Mouse (Mus musculus) thymus, postnatal 4 days (tissue): Measurements from ENCODE around the gene Ctnna3.
A peak's percentile ranks its signal among the peaks of the same experiment; 100 is the strongest.
"Not testable (repeated sequence)": the region's sequence is repeated elsewhere in the genome, so short reads cannot be mapped to it uniquely, and the experiment has no call there.

Source experiments
- DNase-seq: peaks from one replicate; pipeline ENCODE4 v3.0.0; 2021

Gene Ctnna3

DNA sequence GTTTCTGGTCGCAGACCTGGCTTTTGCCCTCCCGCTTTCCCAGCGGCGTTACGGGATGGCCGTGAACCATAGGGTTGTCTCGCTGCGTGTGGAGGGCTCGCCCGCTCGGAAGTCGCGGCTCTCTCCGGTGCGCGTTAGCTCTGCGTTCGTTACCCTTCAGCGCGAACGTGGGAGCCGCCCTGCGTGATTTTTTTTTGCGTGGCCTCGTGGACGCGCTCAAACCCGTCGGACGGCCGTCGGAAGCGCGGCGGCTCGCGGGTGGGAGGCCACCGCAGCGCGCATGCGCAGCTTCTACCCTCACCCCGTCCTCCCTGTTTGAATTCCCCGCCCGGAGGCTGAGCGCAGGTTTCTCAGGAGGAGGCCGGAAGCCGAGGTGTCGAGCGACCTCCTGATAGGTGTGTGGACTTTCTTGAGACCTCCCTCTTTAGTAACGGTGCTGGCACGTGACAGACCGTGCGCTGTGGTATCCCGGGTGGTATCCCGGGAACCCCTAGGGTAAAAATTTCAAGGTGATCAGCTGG, at the start of gene Ctnna3:
Ctnna3 (plus strand) TSS at position 314 of the 521 bp plus-strand sequence.
- peak; percentile 92 for DNase-seq

DNA sequence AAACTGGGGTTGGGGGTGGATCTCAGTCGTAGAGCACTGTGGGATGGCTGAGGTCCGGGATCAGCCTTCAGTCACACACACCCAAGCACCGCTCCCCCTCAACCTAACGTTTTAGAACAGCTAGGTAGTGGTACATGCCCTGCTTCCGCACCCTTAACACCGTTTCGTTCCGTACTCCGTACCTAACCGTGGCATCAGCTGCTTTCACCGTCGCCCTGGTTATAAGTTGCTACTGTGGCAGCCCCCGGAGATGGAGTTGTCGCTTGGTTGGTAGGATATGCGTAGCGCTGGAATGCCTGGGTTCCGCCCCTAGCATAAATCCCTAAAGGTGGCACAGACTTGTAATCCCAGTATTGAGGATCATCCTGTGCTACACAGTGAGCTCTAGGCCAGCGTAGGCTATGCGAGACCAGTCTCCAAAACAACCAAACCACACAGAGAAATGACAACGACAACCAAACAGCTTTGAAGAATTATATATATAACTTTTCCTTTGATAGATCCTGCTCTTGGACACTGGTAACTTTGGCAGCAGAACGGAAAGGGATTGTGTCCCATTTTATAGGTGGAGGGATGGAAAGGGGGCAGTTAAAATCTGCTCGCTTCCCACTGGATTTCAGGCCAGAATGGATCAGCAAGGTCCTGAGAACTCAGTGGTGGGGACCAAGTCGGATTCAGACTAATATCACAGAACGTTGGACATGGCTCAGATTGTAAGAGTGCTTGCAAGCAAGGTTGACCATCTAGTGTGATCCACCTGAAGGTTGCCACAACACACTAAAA, 48.2 kb upstream of the Ctnna3 start, which contains the start of gene Sirt1:
Sirt1 (minus strand) TSS at position 207 of the 783 bp plus-strand sequence.
- DNase-seq, result peak; percentile 50

DNA sequence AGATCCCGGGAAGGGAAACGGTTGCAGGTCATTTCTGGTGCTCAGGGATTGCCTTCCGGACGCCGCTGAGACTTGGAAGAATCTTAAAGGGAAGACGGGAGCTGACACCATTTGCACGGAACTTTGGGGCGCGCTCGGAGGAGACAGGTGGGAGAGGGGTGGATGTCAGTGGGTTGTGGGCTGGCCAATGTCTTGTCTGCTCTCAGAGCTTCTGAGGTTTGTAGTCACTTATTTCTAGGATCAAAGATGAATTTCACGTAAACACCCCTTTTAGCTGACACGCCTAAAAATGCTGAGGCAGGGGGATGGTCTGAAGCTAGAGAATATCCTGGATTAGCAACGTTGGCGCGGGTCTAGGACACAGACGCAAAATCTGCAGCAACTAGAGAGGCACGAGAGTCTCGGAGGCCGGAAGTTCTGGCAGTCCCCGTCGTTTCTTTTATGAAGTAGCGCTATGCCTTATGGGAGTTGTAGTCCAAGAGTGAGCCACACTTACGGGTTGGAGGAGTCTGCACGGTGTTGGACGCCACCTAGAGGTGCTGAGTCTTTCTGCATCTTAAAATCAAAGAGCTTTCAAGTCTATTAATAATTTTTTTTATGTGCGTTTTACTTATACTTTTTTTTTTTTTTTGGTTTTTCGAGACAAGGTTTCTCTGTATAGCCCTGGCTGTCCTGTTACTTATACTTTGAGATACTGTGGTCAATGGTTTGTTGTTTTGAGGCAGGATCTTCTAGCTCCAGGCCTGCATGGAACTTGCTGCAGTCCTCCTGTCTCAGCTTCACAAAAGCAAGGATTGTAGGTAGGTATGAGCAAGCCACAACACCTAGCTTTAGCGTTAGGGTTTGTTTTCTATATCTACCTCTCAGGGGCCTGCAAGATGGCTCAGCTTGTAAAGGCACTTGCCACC, 47.3 kb upstream of the Ctnna3 start, which contains the start of gene Dnajc12:
Dnajc12 (plus strand) TSS at position 72 of the 908 bp plus-strand sequence.
- peak; percentile 77 for DNase-seq

DNA sequence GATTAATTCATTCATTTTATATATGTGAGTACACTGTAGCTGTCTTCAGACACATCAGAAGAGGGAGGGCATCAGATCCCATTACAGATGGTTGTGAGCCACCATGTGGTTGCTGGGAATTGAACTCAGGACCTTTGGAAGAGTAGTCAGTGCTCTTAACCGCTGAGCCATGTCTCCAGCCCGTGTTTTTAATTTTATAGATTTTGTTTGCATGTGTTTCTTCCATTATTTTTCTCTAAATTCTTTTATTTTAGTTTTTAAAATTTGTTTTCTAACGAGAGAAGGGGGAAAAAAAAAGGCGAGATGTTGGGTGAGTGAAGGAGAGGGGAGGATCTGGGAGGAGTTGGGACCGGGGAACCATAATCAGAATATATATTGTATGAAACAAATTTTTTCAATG, 44.0 kb upstream of the Ctnna3 start:
- not testable (repeated sequence) for DNase-seq

DNA sequence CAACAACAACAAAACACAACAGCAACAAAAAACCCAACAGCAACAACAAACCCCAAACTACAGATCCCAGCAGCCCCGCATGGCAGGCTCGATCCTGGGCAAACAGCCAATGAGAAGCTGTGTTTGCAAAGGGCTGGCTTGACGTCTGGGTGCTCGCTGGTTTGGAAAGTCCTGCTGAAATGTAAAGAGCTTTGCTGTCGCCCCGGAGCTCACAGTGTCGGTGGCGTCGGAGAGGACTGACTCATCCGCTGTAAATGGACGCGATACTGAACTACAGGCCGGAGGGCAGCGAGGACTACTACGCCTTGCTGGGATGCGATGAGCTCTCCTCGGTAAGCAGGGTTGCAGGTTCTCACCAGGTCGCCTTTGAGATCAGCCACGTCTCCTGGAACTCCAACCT, 43.5 kb upstream of the Ctnna3 start:
- peak; percentile 75 for DNase-seq

DNA sequence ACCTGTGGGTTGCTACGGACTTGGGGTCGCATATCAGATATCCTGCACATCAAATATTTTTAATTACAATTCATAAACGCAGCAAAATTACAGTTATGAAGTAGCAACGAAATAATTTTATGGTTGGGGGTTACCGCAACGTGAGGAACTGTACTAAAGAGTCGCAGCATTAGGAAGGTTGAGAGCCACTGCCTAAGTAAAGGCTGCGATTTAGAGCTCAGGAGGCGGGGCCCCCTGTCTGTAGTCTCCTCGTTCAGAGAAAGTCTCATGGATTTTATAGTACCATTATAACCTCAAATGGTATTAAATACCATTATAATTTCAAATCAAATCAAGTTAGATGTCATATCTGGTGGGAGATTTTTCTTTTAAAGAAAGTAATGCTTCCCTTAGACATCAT, 42.9 kb upstream of the Ctnna3 start:
- DNase-seq, result no peak

DNA sequence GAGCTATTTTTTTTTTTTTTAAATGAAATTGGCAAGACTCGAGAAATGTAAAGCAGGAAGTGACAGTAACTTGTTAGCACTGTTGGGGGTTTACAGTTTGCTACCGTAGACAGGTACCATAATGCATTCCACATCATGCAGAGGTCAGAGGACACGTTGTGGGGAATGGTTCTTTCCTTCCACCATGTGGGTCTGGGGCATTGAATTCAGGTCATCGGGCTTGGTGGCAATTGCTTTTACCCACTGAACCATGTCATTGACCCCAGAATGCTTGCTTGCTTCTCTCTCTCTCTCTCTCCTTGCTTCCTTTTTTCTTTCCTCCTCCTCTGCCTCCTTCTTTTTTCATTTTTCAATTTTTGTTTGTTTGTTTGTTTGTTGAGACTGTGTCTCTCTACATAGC, 41.0 kb upstream of the Ctnna3 start:
- DNase-seq, result no peak

DNA sequence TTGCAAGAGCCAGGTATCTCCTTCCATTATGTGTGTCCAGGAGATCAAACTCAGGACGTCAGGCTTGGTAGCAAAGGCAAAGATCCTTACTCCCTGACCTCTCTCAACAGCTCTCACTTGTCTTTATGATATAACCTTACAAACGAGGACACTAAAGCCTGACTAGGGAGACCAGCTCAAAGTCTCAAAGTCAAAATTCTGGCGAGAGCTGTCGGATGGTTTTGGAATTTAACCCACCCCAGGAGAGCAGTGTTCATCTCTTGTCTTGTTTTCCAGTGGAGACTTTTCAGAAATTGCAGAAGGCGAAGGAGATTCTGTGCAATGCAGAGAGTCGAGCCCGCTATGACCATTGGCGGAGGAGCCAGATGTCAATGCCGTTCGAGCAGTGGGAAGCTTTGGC, 32.9 kb upstream of the Ctnna3 start:
- no peak for DNase-seq

DNA sequence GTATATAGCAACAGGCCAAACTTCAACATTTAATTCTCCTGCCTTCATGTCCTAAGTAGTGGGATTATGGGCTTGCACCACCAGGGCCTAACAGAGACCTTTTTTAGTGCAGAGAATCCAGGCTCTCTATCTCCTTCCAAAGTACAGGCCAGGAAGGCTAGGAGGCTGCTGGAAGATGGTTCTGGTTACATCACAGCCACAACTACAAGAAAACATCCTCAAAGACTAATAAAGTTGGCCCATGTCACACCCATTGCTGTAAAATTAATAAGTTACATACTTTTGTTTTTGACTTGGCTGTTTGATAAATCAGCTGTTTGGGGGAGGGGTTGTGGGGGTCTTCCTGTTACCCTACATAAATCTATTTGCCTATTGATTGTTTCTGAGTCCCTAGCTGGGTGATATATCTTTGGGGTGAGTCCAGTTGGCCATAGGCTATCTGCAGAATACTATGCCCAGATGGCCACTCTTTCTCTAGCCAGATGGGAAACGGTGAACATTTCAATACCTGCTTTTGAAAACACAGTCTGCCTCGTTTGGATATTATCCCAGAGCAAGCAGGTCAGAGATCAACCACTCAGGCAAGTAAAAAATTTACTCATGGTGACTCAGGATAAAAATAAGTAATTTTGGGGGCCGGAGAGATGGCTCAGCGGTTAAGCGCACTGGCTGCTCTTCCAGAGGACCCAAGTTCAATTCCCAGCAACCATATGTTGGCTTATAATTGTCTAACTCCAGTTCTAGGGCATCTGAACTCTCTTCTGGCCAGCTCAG, 27.0 kb upstream of the Ctnna3 start:
- DNase-seq, result no peak

DNA sequence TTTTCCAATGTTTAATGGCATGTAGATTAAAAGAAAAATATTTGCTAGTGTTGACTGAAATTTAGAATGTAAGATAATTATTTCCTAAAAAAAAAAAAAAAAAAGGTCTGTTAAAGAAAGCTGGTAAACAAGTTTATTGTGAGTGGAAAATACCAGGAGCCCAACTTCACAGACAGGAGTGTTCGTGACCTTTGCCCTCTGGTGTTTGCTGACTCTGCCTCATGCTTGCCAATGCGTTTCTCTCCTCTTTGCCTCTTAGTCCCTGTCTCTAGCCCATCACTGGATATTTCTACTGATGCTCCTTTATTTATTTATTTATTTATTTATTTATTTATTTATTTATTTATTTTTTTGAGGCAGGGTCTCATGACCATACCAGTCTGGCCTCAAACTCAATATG, 26.3 kb upstream of the Ctnna3 start:
- no peak for DNase-seq

DNA sequence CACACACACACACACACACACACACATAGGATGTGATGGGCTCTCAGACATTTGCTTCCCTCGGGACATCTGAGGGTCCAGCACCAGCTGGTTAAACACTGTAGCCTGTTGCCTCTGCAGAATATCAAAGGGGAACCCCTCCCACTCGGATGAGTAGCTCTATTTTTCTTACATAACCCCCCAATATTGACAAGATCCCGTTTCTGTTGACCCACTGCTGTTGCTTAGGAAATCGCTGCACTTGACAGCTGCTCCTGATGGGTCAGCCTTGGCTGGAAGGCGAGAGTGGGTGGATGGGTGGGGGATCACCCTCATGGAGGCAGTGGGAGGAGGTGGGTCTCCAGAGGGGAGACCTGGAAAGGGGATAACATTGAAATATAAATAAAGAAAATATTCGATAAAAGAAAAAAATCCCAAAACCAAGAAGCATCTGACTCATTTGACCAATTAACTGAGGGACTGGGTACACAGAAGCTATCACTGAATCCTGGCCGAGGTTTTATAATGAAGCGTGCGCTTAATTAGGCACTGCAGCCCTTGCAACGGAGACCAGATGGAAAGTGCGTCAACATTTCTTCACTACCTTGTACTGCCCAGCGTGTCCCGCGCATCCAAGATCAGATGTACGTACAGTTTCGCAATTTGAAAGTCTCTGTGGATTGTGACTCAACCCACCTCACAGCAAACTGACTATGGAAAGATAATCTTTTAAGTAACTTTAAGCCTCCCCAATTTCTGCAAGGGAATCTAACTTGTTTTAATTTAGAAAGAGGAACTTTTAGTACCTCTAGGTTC, 19.5 kb upstream of the Ctnna3 start:
- no peak for DNase-seq

DNA sequence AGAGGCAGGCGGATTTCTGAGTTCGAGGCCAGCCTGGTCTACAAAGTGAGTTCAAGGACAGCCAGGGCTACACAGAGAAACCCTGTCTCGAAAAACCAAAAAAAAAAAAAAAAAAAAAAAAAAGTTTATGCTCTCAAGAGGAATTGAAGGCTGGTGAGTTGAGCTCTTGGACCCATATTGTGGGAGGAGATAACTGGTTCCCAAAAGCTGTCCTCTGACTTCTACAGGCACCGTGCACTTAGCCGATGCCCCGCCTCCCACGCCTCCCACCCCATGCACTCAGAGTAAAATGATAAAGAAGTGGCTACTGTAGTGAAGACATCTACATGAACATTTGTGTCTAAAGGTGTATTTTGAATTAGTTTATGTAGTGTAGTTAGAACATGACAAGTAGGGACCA, 18.2 kb upstream of the Ctnna3 start:
- DNase-seq, result not testable (repeated sequence)

DNA sequence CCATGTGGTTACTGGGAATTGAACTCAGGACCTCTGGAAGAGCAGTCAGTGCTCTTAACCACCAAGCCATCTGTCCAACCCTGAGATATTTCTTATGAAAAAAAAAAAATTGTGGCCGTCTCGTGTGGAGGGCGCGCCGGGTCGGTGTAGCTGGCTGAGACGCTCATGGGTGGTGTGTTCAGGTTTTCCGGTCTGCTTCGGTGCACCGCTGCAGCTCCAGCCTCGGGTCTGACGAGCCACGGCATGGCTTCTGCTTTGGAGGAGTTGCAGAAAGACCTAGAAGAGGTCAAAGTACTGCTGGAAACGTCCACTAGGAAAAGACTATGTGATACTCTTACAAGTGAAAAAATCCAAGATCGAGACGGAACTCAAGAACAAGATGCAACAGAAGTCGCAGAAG, 17.1 kb upstream of the Ctnna3 start:
- DNase-seq, result no peak

DNA sequence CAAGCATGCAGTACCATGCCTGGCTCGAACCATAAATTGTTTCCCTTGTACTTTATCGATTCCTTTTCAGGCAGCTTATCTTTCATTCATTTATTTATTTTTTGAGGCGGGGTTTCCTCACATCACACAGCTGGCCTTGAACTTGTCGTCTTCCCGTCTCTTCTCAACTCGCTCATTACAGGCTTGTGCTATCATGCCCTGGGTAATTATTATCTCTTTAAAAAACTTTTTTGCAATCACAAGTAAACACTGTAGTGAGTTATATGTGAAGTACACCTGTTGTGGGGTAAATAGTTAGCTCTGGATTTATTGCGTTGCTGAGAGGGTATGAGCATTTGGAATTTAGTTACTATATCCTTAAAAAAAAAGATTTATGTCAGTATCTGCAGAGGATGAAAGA, 14.6 kb upstream of the Ctnna3 start:
- no peak for DNase-seq

DNA sequence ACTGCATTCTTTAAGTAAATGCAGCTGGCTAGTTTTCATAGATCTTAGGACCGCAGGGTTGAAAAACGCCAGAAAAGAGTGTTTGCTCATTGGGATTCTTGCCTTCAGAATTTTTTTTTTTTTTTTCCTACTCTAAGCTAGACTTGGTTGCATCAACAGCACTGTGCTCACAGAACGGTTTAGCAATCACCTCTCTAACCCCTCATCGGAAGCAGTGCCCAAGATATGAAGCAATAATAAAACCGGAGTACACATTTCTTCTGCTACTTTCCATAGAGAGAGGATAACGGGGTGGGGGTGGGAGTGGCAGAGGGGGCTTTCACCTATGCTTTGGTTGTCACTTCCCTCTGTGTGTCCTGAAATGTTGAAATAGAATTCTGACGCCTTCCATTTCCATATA, 14.0 kb upstream of the Ctnna3 start:
- no peak for DNase-seq

DNA sequence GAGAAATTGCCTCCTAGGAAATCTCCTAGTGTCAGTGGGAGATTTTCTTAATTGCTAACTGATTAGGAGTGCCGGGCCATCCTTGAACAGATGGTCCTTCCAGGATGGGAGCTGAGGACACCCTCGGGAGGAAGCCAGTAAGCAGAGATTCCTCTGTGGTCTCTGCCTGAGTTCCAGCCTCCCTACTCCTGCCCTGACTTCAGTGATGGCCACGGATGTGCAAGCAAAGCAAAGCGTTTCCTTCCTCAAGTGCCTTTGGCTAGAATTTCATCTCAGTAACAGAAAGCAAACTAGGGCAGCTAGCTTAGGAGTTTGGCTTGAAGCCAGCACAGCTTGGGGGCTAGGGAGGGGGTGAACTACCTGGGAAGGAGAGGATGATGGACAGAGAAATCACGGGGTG, 12.8 kb upstream of the Ctnna3 start:
- DNase-seq, result no peak

DNA sequence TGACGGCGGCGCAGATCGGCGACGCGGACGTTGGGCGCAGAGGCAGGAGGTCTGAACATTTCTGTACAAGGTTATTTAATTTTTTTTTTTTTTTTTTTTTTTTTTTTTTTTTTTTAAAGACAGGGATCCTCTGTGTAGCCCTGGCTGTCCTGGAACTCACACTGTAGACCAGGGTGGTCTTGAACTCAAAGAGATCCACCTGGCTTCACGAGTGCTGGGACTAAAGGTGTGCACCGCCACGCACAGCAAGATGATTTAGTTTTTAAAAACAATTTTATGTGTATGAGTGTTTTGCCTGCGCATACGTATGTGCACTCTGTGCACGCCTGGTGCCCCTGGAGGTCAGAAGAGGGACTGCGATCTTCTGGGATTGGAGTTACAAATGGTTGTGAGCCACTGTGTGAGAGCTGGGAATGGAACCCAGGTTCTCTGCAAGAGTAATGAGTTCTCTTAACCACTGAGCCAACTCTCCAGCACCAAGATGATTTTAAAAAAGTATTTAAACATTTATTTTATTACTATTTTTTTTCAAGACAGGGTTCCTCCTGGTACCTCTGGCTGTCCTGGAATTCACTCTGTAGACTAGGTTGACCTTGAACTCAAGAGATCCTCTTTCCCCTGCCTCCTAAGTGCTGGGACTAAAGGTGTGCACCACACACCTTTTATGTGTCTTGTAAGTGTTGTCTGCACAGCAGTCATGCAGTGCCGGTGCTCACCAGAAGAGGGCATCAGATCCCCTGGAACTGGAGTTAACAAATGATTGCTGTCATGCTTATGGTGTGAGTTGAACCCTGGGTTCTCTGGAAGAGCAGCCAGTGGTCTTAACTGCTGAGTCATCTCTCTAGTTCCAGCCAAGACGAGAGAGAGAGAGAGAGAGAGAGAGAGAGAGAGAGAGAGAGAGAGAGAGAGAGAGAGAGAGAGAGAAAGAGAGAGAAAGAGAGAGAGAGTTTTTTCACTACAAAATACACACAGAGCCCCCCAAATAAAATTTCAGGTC, 7.9 kb upstream of the Ctnna3 start, which contains the start of gene Gm7075:
Gm7075 (minus strand) TSS at position 51 of the 997 bp plus-strand sequence.
- DNase-seq, result peak; percentile 83

DNA sequence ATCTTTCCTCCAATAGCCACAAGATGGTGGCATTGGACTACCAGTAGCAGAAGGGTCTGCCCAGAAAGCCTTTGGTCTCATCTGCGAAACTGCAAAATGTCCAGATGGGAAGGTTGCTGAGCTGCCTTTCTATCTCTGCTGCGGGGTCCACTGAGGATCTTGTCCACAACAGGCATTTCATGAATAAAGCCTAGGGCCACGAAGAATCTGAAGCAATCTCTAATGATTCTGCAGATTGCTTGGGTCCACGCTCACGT, 7.2 kb upstream of the Ctnna3 start:
- DNase-seq, result no peak

DNA sequence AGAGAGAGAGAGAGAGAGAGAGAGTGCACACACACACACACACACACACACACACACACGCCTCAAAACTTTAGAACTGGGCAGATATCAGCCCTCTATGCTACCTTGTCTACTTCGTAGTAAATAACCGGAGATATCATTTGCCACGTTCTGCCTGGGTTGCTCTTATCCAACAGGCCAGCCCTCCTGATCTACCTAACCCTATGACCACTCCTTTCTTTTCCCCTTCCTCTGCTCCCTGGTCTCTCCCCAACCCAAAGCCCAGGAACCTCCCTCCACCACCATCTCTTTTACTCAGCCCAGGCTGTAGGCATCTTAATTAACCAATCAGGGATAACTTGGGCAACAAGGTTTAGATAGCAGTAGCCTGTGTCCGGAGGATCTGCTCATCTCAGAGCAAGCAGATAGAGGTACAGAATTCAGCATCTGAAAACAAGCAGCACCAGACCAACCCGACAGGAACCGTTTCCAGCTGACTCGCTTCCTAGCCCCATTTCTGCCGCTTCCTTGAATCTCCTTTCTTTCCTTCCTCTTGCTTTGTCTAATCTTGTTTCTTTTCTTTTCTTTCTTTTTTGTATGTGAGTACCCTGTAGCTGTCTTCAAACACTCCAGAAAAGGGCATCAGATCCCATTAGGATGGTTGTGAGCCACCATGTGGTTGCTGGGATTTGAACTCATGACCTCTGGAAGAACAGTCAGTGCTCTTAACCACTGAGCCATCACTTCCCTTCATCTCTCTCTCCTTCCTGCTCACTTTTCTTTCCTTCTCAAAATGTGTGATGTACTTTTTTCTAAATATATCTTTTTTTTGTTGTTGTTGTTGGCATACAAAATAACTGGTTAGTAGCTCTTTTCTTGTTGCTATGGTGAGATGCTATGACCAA, 6.1 kb upstream of the Ctnna3 start:
- DNase-seq, result no peak

DNA sequence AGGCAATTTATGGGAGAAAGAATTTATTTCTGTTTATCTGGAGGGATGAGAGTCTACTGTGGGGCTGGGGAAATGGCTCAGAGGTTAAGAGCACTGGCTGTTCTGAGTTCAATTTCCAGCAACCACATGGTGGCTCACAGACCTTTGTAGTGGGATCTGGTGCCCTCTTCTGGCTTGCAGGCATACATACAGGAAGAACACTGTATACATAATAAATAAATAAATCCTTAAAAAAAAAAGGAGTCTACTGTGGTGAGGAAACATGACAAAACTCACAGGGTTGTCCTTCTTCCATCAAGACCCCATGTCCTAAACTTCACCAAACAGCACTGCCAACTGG, 5.5 kb upstream of the Ctnna3 start:
- peak; percentile 69 for DNase-seq
